Mouse (Mus musculus) CD4-positive, CD25-positive, alpha-beta regulatory T cell, adult 2 months (primary cell): ENCODE data around the gene Irf1.

Experiments
- DNase-seq: peaks from one replicate; pipeline ENCODE4 v3.0.0-alpha.2; 2012; ENCODE audit warnings: low read depth, low spot score

The Irf1 gene

DNA sequence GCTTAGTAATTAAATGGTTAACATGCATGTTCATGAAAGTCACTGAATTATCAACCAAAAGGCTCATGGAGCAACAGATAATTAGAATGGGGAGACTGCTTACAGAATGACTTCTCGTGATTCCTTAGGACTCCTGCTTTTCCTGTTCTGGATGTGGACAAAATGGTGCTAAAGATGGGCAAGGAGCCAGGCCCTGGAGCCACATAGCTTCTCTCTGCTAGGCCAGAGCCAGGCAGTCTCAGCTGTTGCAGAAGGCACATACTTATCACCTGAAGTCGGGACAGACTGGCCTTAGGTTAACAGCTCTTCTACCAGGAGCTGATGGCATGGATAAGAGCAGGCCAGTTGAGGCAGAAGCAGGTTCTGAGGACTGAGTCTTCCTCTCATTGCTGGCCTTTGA is 40.9 kb downstream of the Irf1 start:
- no peak for DNase-seq

DNA sequence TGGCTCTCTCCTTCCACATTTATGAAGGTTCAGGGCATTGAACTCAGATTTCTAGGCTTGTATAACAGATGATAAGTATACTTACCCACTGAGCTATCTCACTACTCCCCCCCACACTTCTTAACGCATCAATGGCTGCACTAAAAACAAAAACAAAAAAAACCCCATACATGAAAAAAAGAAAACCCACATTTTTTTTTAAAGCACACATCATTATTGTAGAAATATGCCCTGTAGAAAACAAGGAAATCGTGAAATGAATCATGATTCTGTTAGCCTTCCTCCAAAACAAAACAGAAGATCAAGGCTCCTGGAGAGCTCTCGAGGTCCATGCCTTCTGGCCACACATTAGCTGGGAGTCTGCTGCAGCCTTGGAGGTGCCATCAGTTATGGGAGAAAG is 41.5 kb downstream of the Irf1 start:
- no peak for DNase-seq

- DNase-seq = no peak
These were observed 43.4 kb downstream of the Irf1 start for GRCm38 (mm10) chr11:53813001-53813868.

GRCm38 (mm10) chr11:53814810-53815209 is 45.0 kb downstream of the Irf1 start:
- no peak for DNase-seq

DNA sequence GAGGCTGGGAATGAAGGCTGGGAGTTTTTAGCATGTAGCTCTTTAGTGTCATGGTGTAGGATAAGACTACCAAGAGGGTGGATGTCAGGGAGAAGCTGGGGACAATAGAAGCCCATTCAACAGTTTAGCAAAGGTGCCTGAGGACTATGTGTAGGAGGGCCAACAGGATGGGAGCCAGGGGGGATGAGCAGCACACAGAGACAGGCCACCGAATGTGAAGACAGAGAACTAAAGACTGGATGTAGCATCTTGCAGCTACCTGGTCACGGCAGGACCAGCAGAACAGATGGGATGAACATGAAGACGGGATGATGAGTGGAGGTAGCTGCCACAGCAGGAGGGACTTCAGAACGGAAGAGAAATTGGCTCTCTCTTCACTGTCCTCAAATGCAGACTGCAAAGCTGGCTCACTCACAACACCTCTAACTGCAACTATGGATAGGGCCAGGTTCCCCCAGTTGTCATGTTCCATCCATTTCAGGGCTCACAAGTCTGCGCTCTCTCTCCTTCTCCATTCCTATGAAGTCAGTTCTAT is 47.1 kb downstream of the Irf1 start:
- DNase-seq = no peak

- no peak for DNase-seq
These were observed 49.0 kb downstream of the Irf1 start for GRCm38 (mm10) chr11:53818794-53819193.

DNA sequence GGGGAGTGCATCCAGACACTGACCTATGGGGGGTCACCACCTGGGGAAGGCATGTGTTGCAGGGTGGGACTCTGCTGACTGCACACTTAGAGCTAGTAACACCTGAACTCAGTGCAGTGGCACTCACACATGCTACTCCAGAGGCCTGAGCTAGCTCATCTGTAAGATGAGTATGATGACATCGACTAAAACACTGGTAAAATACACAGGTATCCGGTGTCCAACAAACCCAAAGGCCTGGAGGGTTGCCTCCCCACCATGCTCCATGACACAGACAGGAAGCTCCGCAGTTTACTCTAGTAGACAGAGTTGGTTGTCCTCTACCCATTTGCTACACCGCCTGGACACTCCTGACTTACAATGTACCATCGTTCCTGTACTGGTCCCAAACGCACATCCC is 49.7 kb downstream of the Irf1 start:
- DNase-seq = no peak

DNA sequence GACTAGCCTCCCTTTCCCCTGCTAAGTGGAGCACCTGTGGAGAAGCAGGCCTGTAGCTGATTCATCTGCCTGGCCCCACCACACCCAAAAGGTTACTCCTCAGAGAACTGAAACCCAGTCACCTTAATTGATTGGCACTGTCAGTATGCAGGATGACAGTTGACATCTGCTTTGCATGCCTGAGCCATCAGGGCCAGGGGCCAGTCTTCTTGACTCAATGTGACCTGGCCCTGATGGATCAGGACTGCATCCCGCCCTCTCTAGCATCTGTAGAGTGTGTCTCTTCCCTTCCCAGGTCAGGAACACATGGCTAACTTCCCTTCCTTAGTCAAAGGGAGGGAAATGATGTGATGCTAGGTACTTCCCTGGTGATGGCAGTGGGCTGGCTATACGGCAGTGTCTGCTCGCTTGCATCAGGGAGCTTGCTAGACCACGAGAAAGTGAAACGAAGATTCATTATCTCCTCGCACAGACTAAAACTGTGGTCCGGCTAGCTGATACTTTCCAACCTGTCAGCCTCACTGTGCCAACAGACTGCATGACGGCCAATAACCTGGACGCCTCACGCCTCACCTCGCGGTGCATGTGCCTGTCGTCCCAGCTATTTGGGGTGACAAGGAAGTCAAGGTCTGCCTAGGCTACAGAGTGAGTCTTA is 50.8 kb downstream of the Irf1 start:
- no peak for DNase-seq

GRCm38 (mm10) chr11:53821230-53821944 is 51.6 kb downstream of the Irf1 start:
- DNase-seq = no peak

DNA sequence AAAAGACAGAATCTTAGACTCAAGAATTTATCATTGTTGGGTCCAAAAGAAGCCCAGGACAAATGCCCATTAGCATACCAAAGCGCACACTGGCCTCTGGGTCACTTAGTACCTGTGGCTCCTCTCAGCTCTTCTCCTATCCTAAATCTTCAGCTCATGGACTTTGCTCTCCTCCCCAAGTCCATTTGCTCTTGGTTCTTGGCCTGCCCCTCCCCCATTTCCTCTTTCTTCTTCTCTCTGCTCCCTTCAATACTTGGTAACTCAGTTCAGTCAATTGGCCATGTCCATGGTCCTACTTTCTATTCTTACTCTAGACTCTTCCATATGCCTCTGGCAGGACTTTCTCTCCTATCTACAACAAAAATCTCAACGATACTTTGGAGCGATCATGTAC is 52.1 kb downstream of the Irf1 start:
- no peak for DNase-seq

DNA sequence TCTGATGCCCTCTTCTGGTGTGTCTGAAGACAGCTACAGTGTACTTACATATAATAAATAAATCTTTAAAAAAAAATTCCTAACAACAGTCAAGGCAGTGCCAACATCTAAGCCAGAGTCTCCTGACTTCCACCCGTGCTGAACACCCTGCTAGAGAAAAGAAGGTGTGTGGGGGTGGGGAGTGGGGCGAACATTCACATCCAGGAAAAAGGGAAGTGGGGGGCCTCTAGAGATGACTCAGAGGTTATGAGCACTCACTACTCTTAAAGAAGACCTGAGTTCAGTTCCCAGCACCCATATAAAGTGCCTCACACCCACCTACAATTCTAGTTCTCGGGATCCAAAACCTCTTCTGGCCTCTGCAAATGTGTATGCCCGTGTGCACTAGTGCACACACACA is 55.6 kb downstream of the Irf1 start:
- no peak for DNase-seq
